In genomic region chr12:33033221-33033620, GRCm38 (mm10) we compare ENCODE assay signal across 25 mouse cellular contexts. TPM values are rescaled to one million over a fixed set of nuclear protein-coding genes. Genes with fewer than 3 reads are reported as not detected.
A peak's percentile ranks its signal among the peaks of the same experiment; 100 is the strongest.
DNase-seq lines count a peak whose midpoint lies in the region; ATAC-seq and TF ChIP-seq lines count a peak whose summit lies in the region.
"Had no signal": no experiment of that assay in that cellular context is flagged by ENCODE, and none has a peak within 500 bp of the region (broad histone marks: within the 10 kb centered on the region; RNA-seq: fewer than 3 reads in every experiment).

No protein-coding gene starts in this region.

- 54% methylated on average over 6 of the region's 6 CpGs for WGBS in hindbrain, embryonic 13.5 days
- 43% methylated on average over 6 of the region's 6 CpGs for WGBS in hindbrain, embryonic 14.5 days

- DNase-seq in adrenal gland, adult (ENCODE audit: inconsistent age in 2 of 2, low spot score in 1 of 2) = peak; percentile 60 to 87
- no peak for DNase-seq in adrenal gland, postnatal 25 days
- no peak for DNase-seq in hindbrain, embryonic 14.5 days (ENCODE audit: low spot score)
- DNase-seq in NIH3T3 (ENCODE audit: low read depth) = peak; percentile 77
- peak; percentile 49 to 62 for DNase-seq in adrenal gland, postnatal 36 days
- DNase-seq in layer of hippocampus, adult 2 months (ENCODE audit: low spot score in 2 of 2) = no peak
- DNase-seq: B cell, adult 2 months; cerebellum, adult 18-20 months; cerebellum, adult 9-11 months; cerebellum, postnatal 36 days; forebrain, postnatal 0 days; gastrocnemius, postnatal 14 days; heart, adult 2 months; heart, postnatal 14 days; kidney, adult 11 months had no signal

- H3K36me3 ChIP-seq in hindbrain, embryonic 13.5 days = no peaks in the 10 kb centered on the region
- no peaks in the 10 kb centered on the region for H3K36me3 ChIP-seq in hindbrain, embryonic 14.5 days (replicated peaks; ENCODE audit: control insufficient read depth, insufficient read depth)
- H3K36me3 ChIP-seq: embryonic facial prominence, embryonic 13.5 days; G1E; heart, embryonic 15.5 days had no signal

- TF ChIP-seq CTCF in layer of hippocampus, adult 2 months (conservative IDR thresholded peaks at IDR 0.05) = no peak

- no peak overlapping the region for H3K4me2 ChIP-seq in hindbrain, embryonic 13.5 days
- H3K4me2 ChIP-seq in hindbrain, embryonic 14.5 days (replicated peaks) = no peak overlapping the region
- H3K4me2 ChIP-seq: embryonic facial prominence, embryonic 13.5 days; forebrain, embryonic 13.5 days; heart, embryonic 11.5 days; heart, embryonic 15.5 days had no signal

- no peaks in the 10 kb centered on the region for H3K9me3 ChIP-seq in hindbrain, embryonic 13.5 days
- H3K9me3 ChIP-seq in hindbrain, embryonic 14.5 days (ENCODE audit: control insufficient read depth, low read length) = no peaks in the 10 kb centered on the region
- H3K9me3 ChIP-seq: embryonic facial prominence, embryonic 13.5 days; G1E; heart, embryonic 15.5 days had no signal

- no peak overlapping the region for H3K4me3 ChIP-seq in hindbrain, embryonic 13.5 days
- H3K4me3 ChIP-seq in hindbrain, embryonic 14.5 days (replicated peaks; ENCODE audit: low read length) = no peak overlapping the region
- H3K4me3 ChIP-seq in layer of hippocampus, adult 2 months = no peak overlapping the region
- H3K4me3 ChIP-seq: embryonic facial prominence, embryonic 13.5 days; forebrain, embryonic 13.5 days; heart, adult 2 months; heart, embryonic 15.5 days had no signal

- peaks cover 58% of the 10 kb centered on the region for H3K4me1 ChIP-seq in hindbrain, embryonic 13.5 days (replicated peaks)
- peaks cover 18% of the 10 kb centered on the region for H3K4me1 ChIP-seq in hindbrain, embryonic 14.5 days (replicated peaks; ENCODE audit: control insufficient read depth, insufficient read depth, low read length)

- H3K9ac ChIP-seq in hindbrain, embryonic 13.5 days = peak overlapping the region; percentile 44; the same call in 1 of the 2 replicates
- H3K9ac ChIP-seq in hindbrain, embryonic 14.5 days = no peak overlapping the region
- H3K9ac ChIP-seq: embryonic facial prominence, embryonic 13.5 days; forebrain, embryonic 13.5 days; forebrain, postnatal 0 days; heart, embryonic 15.5 days had no signal

- ATAC-seq in hindbrain, embryonic 13.5 days (ENCODE audit: low FRiP score) = no peak
- no peak for ATAC-seq in hindbrain, embryonic 14.5 days (ENCODE audit: low FRiP score)
- ATAC-seq: CD4-positive, CD25-positive, alpha-beta regulatory T cell, adult 4 months; forebrain, embryonic 13.5 days; forebrain, postnatal 0 days; hindbrain, postnatal 0 days had no signal

- H3K27ac ChIP-seq in hindbrain, embryonic 13.5 days = no peak overlapping the region
- H3K27ac ChIP-seq in hindbrain, embryonic 14.5 days = no peak overlapping the region
- H3K27ac ChIP-seq in layer of hippocampus, adult 2 months = no peak overlapping the region
- H3K27ac ChIP-seq: embryonic facial prominence, embryonic 13.5 days; forebrain, embryonic 13.5 days; heart, adult 2 months; heart, embryonic 15.5 days; hindbrain, postnatal 0 days had no signal

- H3K27me3 ChIP-seq in hindbrain, embryonic 13.5 days = peaks cover 24% of the 10 kb centered on the region
- H3K27me3 ChIP-seq in hindbrain, embryonic 14.5 days (ENCODE audit: control insufficient read depth, insufficient read depth, low read length) = no peaks in the 10 kb centered on the region
- H3K27me3 ChIP-seq: heart, embryonic 15.5 days had no signal

RNA-seq across cellular contexts. Expression of gene Cdhr3, which starts 59.5 kb away (rescaled TPM):
- total RNA-seq in adrenal gland, postnatal 25 days (2021) = not detected in 2 replicates
- polyA plus RNA-seq in hindbrain, embryonic 13.5 days (2015; fragmentation: Nextera tagmentation; extraction: Ambion mirVana) = 0.25 and 0.26 TPM in 2 replicates
- 0.32 and 0.61 TPM in 2 replicates for polyA plus RNA-seq in hindbrain, embryonic 14.5 days (2014; fragmentation: Nextera tagmentation; extraction: Ambion mirVana)
- total RNA-seq in adrenal gland, postnatal 36 days (2021) = under 1 TPM in 1 of 2 experiments, not detected in 1; 0.10 TPM
- total RNA-seq in layer of hippocampus, adult 2 months (2021) = 1 to 10 TPM; 2.1 to 2.7 TPM
- total RNA-seq: hematopoietic stem cell, adult 5-6 weeks had no signal
- polyA plus RNA-seq: embryonic facial prominence, embryonic 13.5 days; G1E; heart, embryonic 11.5 days; intestine, embryonic 14.5 days had no signal

Comparison
In these comparisons a context has a peak if more than half of its experiments do, and no peak if none do; other contexts are left out.
1. DNase-seq: peak in adrenal gland, adult (2 of 2), NIH3T3 (single experiment) and adrenal gland, postnatal 36 days (2 of 2); none in adrenal gland, postnatal 25 days (single experiment), hindbrain, embryonic 14.5 days (single experiment) and layer of hippocampus, adult 2 months (0 of 2).